Mouse (Mus musculus): ENCODE results near the gene Fam151a. TPM values are rescaled to one million over a fixed set of nuclear protein-coding genes. Genes with fewer than 3 reads are reported as not detected.
"Not testable (repeated sequence)": the region's sequence is repeated elsewhere in the genome, so short reads cannot be mapped to it uniquely, and the experiment has no call there.

Gene Fam151a
- polyA plus RNA-seq, 1 experiment from 2014 or later, result not detected

DNA sequence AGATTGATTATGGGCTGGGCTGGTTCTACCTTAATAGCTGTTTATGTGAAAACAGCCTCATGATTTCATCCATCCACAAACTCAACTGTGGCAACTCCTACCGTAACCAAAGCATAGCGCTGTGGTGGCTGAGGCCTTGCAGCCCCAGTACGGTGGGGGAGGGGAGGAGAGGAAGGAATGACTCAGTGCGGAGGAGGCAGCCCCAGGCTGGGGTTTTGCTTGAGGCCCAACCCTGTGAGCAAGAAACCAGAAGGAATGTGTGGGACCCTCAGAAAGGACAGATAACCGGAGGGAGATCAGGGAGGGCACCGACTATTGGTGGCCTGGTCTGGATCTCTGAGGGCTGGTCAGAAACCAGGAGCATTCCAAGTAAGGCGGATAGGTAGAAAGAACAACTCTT lies 54.1 kb downstream of the Fam151a start:
- Histone ChIP-seq H3K36me3 (ENCODE audit: inconsistent target) (no peaks in the 10 kb centered on the region), H3K27ac (no peak overlapping the region), H3K4me3 (ENCODE audit: inconsistent target) (no peak overlapping the region), H3K79me2 (ENCODE audit: inconsistent target) (no peaks in the 10 kb centered on the region)
- WGBS (ENCODE audit: missing documents), result 16% methylated on average over 7 of the region's 7 CpGs

DNA sequence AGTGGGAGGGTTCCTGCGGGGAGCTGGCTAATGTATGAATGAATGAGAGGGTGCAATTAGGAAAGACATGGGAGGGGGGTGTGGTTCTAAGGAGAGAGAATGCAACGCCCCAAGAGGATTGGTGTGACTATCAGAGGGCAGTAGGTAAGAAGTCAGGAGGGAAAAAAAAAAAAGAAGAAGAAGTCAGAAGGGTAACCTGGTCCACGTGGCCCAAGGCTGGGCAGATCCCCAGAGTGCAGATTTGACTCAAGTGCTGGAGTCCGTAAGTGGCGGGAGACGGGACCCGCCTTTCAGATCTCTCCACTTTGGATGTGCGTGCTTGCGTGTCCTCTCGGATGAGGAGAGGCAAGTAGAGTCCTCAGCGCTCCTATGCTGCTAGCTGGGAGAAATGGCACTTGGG lies 54.9 kb downstream of the Fam151a start:
- Histone ChIP-seq H3K79me2 (ENCODE audit: inconsistent target) (no peaks in the 10 kb centered on the region), H3K36me3 (ENCODE audit: inconsistent target) (no peaks in the 10 kb centered on the region), H3K27ac (no peak overlapping the region), H3K4me3 (ENCODE audit: inconsistent target) (no peak overlapping the region)
- 84% methylated on average over 11 of the region's 11 CpGs for WGBS (ENCODE audit: missing documents)

DNA sequence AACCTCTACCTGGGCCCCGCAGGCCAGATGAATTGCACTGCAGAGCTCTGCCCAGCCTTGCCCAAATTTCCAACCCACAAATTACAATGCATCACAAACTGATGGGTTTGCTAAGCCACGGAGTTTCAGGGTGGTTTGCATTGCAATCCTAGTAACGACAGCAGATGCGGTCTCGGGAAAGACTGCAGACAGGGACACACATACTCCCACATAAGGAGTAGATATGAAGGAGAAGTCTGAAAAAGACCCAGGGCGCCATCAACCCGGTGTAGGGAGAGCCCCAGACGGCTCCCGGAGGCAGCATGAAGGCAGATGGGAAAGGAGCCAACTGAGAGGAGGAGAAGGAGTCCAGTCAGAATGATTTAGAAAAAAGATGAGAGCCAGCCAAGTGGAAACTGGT lies 56.0 kb downstream of the Fam151a start:
- H3K79me2 ChIP-seq (ENCODE audit: inconsistent target), result no peaks in the 10 kb centered on the region
- H3K4me3 ChIP-seq (ENCODE audit: inconsistent target), result no peak overlapping the region
- H3K36me3 ChIP-seq (ENCODE audit: inconsistent target), result no peaks in the 10 kb centered on the region
- H3K27ac ChIP-seq, result no peak overlapping the region
- WGBS (ENCODE audit: missing documents), result 47% methylated on average over 9 of the region's 9 CpGs

DNA sequence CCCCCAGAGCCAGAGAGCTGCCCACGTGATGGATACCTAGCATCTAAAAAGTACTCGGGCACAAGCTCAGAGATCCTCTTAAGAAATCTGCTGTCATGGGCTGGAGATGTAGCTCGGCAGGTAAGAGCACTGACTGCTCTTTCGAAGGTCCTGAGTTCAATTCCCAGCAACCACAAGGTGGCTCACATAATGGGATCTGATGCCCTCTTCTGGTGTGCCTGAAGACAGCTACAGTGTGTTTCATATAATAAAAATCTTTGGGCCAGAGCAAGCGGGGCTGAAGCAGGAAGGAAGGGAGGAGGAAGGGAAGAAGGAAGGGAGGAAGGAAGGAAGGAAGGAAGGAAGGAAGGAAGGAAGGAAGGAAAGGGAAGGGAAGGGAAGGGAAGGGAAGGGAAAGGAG lies 56.5 kb downstream of the Fam151a start:
- 91% methylated on average over 5 of the region's 5 CpGs for WGBS (ENCODE audit: missing documents)
- H3K36me3 ChIP-seq (ENCODE audit: inconsistent target); H3K79me2 ChIP-seq (ENCODE audit: inconsistent target); H3K4me3 ChIP-seq (ENCODE audit: inconsistent target); H3K27ac ChIP-seq: not testable (repeated sequence)

GRCm38 (mm10) chr4:106790938-106791337 lies 57.2 kb downstream of the Fam151a start:
- H3K79me2 ChIP-seq (ENCODE audit: inconsistent target), result no peaks in the 10 kb centered on the region
- no peaks in the 10 kb centered on the region for H3K36me3 ChIP-seq (ENCODE audit: inconsistent target)
- H3K4me3 ChIP-seq (ENCODE audit: inconsistent target), result no peak overlapping the region
- H3K27ac ChIP-seq, result no peak overlapping the region
- WGBS (ENCODE audit: missing documents), result 89% methylated on average over 1 of the region's 1 CpGs

DNA sequence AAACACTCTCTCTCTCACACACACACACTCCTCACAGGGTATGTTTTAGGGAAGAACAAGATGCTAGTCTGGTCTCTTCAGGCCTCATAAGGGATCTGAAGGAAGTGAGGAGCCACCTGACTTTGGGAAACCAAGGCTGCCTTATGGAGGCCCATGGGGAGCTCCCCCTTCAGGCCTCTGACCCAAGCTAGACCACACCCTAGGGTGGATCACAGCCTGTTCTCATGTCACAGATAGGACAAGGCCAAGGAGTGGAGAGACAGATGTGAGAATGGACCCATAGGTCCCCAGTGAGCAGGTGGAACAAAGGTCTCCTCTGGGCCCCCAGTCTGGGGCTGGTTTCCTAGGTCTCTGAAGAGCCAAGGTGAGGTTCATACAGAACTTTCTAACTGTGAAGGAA lies 58.6 kb downstream of the Fam151a start:
- H3K79me2 ChIP-seq (ENCODE audit: inconsistent target), result no peaks in the 10 kb centered on the region
- no peak overlapping the region for H3K27ac ChIP-seq
- no peaks in the 10 kb centered on the region for H3K36me3 ChIP-seq (ENCODE audit: inconsistent target)
- H3K4me3 ChIP-seq (ENCODE audit: inconsistent target), result no peak overlapping the region

- not testable (repeated sequence) for H3K4me3 ChIP-seq (ENCODE audit: inconsistent target); H3K27ac ChIP-seq; H3K79me2 ChIP-seq (ENCODE audit: inconsistent target); H3K36me3 ChIP-seq (ENCODE audit: inconsistent target)
- WGBS (ENCODE audit: missing documents), result 94% methylated on average over 8 of the region's 9 CpGs
Measured at GRCm38 (mm10) chr4:106793826-106794225, 60.1 kb downstream of the Fam151a start.

DNA sequence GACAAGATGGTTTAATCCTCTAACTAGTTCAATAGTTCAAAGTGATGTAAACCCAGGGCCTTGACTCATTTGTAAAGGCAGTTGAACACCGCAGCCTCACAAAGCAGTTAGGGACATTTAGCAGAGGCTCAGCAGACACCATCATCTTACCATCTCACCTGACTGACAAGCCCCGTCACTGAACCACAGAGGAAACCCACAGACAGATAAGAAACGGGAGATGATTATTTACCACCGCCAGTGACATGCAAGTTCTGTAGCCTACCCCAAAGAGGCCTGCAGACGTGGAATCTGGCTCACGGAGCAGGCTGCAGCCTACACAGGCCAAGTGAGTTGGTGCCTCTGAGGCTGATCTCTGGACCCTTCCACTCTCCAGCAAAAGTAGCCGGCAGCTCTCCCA lies 60.6 kb downstream of the Fam151a start:
- H3K27ac ChIP-seq, result no peak overlapping the region
- WGBS (ENCODE audit: missing documents), result 72% methylated on average over 7 of the region's 7 CpGs
- H3K79me2 ChIP-seq (ENCODE audit: inconsistent target), result no peaks in the 10 kb centered on the region
- no peaks in the 10 kb centered on the region for H3K36me3 ChIP-seq (ENCODE audit: inconsistent target)
- H3K4me3 ChIP-seq (ENCODE audit: inconsistent target), result no peak overlapping the region

GRCm38 (mm10) chr4:106795289-106795688 lies 61.6 kb downstream of the Fam151a start:
- no peaks in the 10 kb centered on the region for H3K79me2 ChIP-seq (ENCODE audit: inconsistent target)
- 86% methylated on average over 2 of the region's 2 CpGs for WGBS (ENCODE audit: missing documents)
- no peak overlapping the region for H3K27ac ChIP-seq
- H3K36me3 ChIP-seq (ENCODE audit: inconsistent target), result no peaks in the 10 kb centered on the region
- no peak overlapping the region for H3K4me3 ChIP-seq (ENCODE audit: inconsistent target)

Other genes starting within 250 kb of the Fam151a start
- not detected in 3 replicates for gene Bsnd, start 241.6 kb upstream of the Fam151a start, polyA plus RNA-seq (2018)
- gene Dhcr24, start 172.9 kb upstream of the Fam151a start, polyA plus RNA-seq (2018), result 8.3 to 57.3 TPM (median 30.5 TPM) in 3 replicates
- gene Lexm, start 116.6 kb upstream of the Fam151a start, polyA plus RNA-seq (2018), result not detected in 3 replicates
- gene Ttc22, start 111.5 kb upstream of the Fam151a start, polyA plus RNA-seq (2018), result not detected in 3 replicates
- gene Pars2, start 82.8 kb upstream of the Fam151a start, polyA plus RNA-seq (2018), result 3.0 to 5.1 TPM (median 3.6 TPM) in 3 replicates
- gene Ttc4, start 54.9 kb upstream of the Fam151a start, polyA plus RNA-seq (2018), result 22.3 to 28.9 TPM (median 24.3 TPM) in 3 replicates
- not detected in 3 replicates for gene Mroh7, start 3.0 kb upstream of the Fam151a start, polyA plus RNA-seq (2018)
- gene Acot11, start 71.1 kb downstream of the Fam151a start, polyA plus RNA-seq (2018), result 2.5 to 3.7 TPM (median 3.4 TPM) in 3 replicates
- 20.3 to 44.3 TPM (median 27.6 TPM) in 3 replicates for gene Ssbp3, start 176.8 kb downstream of the Fam151a start, polyA plus RNA-seq (2018)

Data from macrophage (primary cell).